Mouse (Mus musculus) lung, embryonic 16.5 days (tissue): Measurements from ENCODE around the gene Palm. TPM values are rescaled to one million over a fixed set of nuclear protein-coding genes. Genes with fewer than 3 reads are reported as not detected.

Source experiments
- ATAC-seq: fragments of 200-750 bp; cut with Nextera tagmentation; 2 replicates; pipeline ENCODE4 v1.8.0; 2017; ENCODE audit warnings: low read depth, mild to moderate bottlenecking, moderate library complexity
- H3K27ac ChIP-seq: fragments of 300-500 bp; sonication (generic); 2 replicates; pipeline ENCODE4 v1.5.1; 2014; ENCODE audit warnings: mild to moderate bottlenecking, control low read depth, low read length
- H3K27me3 ChIP-seq: fragments of 300-500 bp; sonication (generic); 2 replicates; pipeline ENCODE4 v1.6.1; 2014; ENCODE audit warnings: low read depth, low read length, mixed read lengths; ENCODE audit not compliant: control insufficient read depth, insufficient read depth
- H3K36me3 ChIP-seq: fragments of 300-500 bp; sonication (generic); 2 replicates; pipeline ENCODE4 v1.6.1; 2014; ENCODE audit warnings: low read length; ENCODE audit not compliant: control insufficient read depth, insufficient read depth
- H3K4me1 ChIP-seq: fragments of 300-500 bp; sonication (generic); replicated peaks from 2 replicates; pipeline ENCODE4 v1.6.1; 2014; ENCODE audit warnings: low read length, mixed read lengths; ENCODE audit not compliant: control insufficient read depth, insufficient read depth
- H3K4me2 ChIP-seq: fragments of 300-500 bp; sonication (generic); 2 replicates; pipeline ENCODE4 v1.6.1; 2014; ENCODE audit warnings: low read depth, low read length, control low read depth
- H3K4me3 ChIP-seq: fragments of 300-500 bp; sonication (generic); 2 replicates; pipeline ENCODE4 v1.5.1; 2014; ENCODE audit warnings: mild to moderate bottlenecking, low read length, control low read depth
- H3K9ac ChIP-seq: fragments of 300-500 bp; sonication (generic); 2 replicates; pipeline ENCODE4 v1.6.1; 2014; ENCODE audit warnings: low read length, control low read depth
- H3K9me3 ChIP-seq: fragments of 300-500 bp; sonication (generic); 2 replicates; pipeline ENCODE4 v1.6.1; 2016; ENCODE audit warnings: low read length; ENCODE audit not compliant: control insufficient read depth
- WGBS: fragments of 180-500 bp; shearing (Covaris S2); extraction: QIAGEN DNeasy Blood & Tissue Kit; methylation state at CpG from one replicate; pipeline ENCODE4 v1.1.7; 2014; 5-methylcytosine and 5-hydroxymethylcytosine counted together
- polyA plus RNA-seq: library from polyadenylated mRNA; unstranded; fragments of >200 nt; fragmentation: Nextera tagmentation; extraction: Ambion mirVana; gene quantifications from 2 replicates; pipeline ENCODE4 v1.2.1, GENCODE M21; 2015

The Palm gene
- polyA plus RNA-seq, 1 experiment from 2014 or later: 54.1 TPM

DNA sequence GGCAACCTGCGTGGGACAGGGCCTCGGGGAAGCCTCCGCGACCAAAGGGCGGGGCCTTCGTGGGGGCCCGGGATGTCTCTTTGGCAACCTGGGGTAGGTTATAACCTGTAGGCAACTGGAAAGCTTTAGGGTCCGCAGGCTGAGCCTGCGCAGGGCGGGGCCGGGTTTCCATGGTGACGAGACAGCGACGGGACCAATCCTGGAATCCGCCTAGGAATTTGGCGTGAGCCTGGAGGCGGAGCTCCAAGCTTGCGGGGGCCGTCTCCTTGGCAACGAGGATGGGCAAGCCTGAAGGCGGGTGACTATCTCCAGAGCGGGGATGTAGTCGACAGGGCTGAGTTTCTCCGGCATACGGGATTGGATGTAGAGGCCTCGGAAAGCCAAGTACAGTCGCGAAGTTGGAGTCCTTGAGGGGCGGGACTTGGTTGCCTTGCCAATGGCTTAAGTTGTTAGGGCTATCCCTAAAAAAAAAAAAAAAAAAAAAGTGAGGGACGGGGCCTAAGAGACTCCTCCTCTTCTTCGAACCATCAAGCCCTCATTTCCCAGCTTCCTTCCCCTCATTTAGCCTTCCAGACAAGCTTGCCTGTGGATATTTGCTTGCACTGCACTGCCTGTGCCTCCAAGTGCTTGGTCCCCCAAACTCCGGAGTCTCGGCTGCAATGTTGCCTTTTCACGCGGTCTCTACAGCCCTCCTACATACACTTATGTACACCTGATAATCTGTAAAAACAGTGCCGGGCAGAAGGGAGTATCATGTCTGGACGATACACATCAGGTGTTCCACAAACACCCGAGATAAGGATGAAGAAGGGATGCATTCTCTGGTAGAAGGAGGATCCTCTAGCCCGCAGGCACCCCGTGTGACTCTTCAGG is 25.8 kb upstream of the Palm start:
- ATAC-seq: peak; percentile 80
- H3K9ac ChIP-seq: peak overlapping the region; percentile 59
- H3K27me3 ChIP-seq: no peaks in the 10 kb centered on the region
- peak overlapping the region; percentile 88 for H3K4me2 ChIP-seq
- peak overlapping the region; percentile 90 for H3K4me3 ChIP-seq
- H3K36me3 ChIP-seq: no peaks in the 10 kb centered on the region
- peaks cover 3% of the 10 kb centered on the region; the same call in 1 of the 2 replicates for H3K9me3 ChIP-seq
- H3K4me1 ChIP-seq: peaks cover 16% of the 10 kb centered on the region
- peak overlapping the region; percentile 94 for H3K27ac ChIP-seq
- WGBS: 8% methylated on average over 40 of the region's 40 CpGs

DNA sequence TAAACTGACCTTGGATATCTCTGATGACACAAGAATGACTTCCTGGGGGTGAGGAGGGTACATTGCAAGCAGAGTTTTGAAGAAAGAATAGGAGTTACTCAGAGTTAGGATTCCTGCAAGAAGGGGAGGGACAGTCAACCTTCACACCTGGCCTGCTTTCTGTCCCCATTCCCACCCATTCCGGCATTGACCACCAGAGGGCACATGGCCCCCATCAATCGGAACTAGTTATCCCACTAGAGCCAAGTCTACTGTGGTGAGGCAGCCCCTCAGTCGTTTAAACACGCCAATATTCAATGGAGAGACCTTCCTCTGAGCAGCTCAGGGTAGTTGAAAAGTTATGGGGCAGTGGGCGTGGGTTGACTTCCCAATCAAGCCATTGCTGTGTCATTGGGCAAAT is 25.0 kb upstream of the Palm start:
- H3K36me3 ChIP-seq: no peaks in the 10 kb centered on the region
- peaks cover 3% of the 10 kb centered on the region; the same call in 1 of the 2 replicates for H3K9me3 ChIP-seq
- 3% methylated on average over 5 of the region's 5 CpGs for WGBS
- no peak for ATAC-seq
- H3K4me1 ChIP-seq: peaks cover 16% of the 10 kb centered on the region
- no peak overlapping the region for H3K27ac ChIP-seq
- H3K4me3 ChIP-seq: no peak overlapping the region
- no peak overlapping the region for H3K9ac ChIP-seq
- H3K4me2 ChIP-seq: no peak overlapping the region
- no peaks in the 10 kb centered on the region for H3K27me3 ChIP-seq

DNA sequence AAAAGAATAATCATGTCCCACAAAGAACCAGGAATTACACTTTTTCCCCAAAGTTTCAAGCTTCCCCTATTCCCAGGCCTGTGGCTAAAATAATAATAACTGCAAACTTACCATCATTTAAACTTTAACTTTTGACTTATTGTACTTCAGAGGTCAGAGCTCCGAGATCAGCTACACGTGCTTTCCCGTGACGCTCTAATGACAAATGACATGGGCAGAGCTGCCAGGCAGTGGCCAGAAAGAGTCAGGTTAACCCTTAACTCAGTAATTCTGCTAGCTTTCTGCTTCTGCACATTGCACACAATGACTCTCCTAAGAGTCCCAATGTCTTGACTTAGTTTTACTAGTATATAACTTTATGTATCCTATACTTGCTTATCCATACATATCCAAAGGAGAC is 24.0 kb upstream of the Palm start:
- H3K27ac ChIP-seq: no peak overlapping the region
- no peak overlapping the region for H3K4me3 ChIP-seq
- H3K4me2 ChIP-seq: no peak overlapping the region
- H3K9me3 ChIP-seq: peaks cover 3% of the 10 kb centered on the region; the same call in 1 of the 2 replicates
- H3K27me3 ChIP-seq: no peaks in the 10 kb centered on the region
- no peaks in the 10 kb centered on the region for H3K36me3 ChIP-seq
- WGBS: 22% methylated on average over 4 of the region's 4 CpGs
- no peak for ATAC-seq
- no peak overlapping the region for H3K9ac ChIP-seq
- H3K4me1 ChIP-seq: peaks cover 16% of the 10 kb centered on the region

DNA sequence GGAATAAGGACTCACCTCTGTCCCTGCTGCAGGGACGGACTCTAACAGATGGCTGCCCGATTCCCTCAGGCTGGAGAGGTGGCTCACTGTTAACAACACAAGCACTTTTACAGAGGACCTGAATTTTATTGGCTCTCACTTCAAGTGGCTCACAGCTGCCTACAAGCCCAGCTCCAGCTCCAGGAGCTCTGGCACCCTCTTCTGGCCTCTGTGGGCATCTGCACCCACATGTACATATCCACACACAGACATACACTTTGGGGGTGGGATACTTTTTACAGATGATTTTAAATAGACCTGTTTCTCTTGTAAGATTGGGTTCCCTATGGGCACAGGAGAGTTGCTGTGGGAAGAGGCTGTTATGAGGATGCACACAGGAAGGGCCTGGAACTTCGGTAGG is 21.1 kb upstream of the Palm start:
- Histone ChIP-seq H3K9me3 (peaks cover 6% of the 10 kb centered on the region), H3K9ac (no peak overlapping the region), H3K4me2 (no peak overlapping the region), H3K36me3 (no peaks in the 10 kb centered on the region; the same call in 1 of the 2 replicates), H3K4me3 (no peak overlapping the region), H3K4me1 (peaks cover 7% of the 10 kb centered on the region), H3K27ac (no peak overlapping the region), H3K27me3 (no peaks in the 10 kb centered on the region)
- ATAC-seq: no peak
- 94% methylated on average over 3 of the region's 3 CpGs for WGBS

DNA sequence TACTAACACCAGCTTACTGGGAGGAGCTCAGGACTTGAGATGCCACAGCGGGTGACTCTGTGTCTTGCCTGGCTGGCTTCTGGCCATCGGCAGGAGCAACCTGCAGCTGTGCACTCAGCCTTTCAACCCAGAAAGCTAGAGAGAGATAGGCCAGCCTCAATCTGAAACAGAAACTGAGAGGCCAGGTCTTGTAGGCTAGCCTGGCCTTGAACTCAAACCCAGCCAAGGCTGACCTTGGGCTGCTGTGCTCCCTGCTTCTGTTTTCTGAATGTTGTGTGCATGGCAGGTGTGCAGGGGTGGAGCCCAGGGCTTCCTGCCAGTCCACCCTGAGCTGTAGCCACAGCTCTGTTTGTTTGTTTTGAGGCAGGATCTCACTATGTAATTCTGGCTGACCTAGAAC is 20.2 kb upstream of the Palm start:
- peaks cover 9% of the 10 kb centered on the region for H3K4me1 ChIP-seq
- no peak overlapping the region for H3K27ac ChIP-seq
- H3K27me3 ChIP-seq: no peaks in the 10 kb centered on the region
- WGBS: 85% methylated on average over 2 of the region's 2 CpGs
- peaks cover 6% of the 10 kb centered on the region for H3K9me3 ChIP-seq
- no peak for ATAC-seq
- H3K36me3 ChIP-seq: no peaks in the 10 kb centered on the region; the same call in 1 of the 2 replicates
- H3K4me2 ChIP-seq: no peak overlapping the region
- H3K9ac ChIP-seq: no peak overlapping the region
- no peak overlapping the region for H3K4me3 ChIP-seq

DNA sequence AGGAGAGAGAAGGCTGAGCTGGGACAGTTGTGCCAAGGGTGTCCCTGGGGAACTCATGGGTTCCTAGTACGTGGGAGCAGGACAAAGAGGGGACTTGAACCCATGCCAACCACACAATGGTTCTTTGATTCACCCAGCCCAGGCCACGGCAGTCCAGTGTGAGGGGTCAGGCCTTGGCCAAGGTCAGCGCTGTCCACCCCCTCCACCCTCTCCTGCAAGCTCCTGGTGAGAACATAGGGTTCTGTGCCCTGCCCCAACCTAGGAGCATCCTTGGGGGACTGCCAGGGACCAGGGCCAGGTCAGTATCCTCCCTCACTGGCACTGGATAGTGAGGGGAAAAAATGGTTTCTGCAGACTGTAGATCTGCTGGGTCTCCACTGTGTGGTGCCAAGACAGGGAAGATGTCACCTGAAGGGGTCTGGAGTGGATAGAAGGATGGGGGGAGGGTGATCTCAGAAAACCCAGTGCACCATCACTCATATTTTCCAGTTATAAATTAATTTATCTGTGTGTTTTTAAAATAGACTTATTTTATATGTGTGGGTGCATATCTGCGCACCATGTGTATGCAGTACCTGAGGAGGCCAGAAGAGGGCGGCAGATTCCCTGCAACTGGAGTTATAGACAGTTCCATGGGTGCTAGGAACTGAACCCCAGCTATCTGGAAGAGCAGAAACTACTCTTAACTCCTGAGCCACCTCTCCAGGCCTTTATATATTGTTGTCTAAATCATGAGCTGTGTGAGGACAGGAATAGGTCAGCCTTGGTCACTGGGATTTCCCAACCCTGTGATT is 18.7 kb upstream of the Palm start:
- Histone ChIP-seq H3K4me1 (peaks cover 23% of the 10 kb centered on the region), H3K9me3 (peaks cover 6% of the 10 kb centered on the region), H3K9ac (no peak overlapping the region), H3K36me3 (no peaks in the 10 kb centered on the region; the same call in 1 of the 2 replicates), H3K4me2 (no peak overlapping the region), H3K27me3 (no peaks in the 10 kb centered on the region), H3K27ac (no peak overlapping the region), H3K4me3 (no peak overlapping the region)
- 62% methylated on average over 5 of the region's 5 CpGs for WGBS
- ATAC-seq: no peak

DNA sequence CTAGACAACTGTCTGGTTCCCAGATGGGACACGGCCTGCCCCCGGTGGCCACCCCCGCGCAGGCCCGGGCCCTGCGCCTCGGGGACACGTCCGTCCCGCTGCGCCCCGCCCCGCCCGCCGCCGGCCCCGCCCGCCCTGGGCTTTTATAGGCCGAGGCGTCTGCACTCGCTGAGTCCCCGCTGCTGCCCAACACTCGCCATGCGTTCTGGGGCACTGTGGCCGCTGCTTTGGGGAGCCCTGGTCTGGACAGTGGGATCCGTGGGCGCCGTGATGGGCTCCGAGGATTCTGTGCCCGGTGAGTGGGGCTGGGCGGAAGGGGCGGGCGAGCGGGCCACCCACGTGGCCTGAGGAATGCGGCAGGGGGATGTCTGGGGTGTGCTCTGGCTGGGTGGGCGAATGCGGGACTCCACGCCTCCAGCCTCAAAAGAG is 16.3 kb upstream of the Palm start, which contains the start of gene Fstl3:
TSS of gene Fstl3 (plus strand) at position 170 of the 429 bp plus-strand sequence.
- H3K9me3 ChIP-seq: peaks cover 6% of the 10 kb centered on the region
- 2% methylated on average over 39 of the region's 39 CpGs for WGBS
- no peaks in the 10 kb centered on the region; the same call in 1 of the 2 replicates for H3K27me3 ChIP-seq
- H3K4me2 ChIP-seq: peak within 1 kb of the TSS; percentile 72
- H3K4me3 ChIP-seq: peak within 1 kb of the TSS; percentile 57
- no peak for ATAC-seq
- H3K36me3 ChIP-seq: no peaks in the 10 kb centered on the region; the same call in 1 of the 2 replicates
- peaks cover 33% of the 10 kb centered on the region for H3K4me1 ChIP-seq
- peak within 1 kb of the TSS; percentile 70 for H3K9ac ChIP-seq
- peak within 1 kb of the TSS; percentile 79 for H3K27ac ChIP-seq

DNA sequence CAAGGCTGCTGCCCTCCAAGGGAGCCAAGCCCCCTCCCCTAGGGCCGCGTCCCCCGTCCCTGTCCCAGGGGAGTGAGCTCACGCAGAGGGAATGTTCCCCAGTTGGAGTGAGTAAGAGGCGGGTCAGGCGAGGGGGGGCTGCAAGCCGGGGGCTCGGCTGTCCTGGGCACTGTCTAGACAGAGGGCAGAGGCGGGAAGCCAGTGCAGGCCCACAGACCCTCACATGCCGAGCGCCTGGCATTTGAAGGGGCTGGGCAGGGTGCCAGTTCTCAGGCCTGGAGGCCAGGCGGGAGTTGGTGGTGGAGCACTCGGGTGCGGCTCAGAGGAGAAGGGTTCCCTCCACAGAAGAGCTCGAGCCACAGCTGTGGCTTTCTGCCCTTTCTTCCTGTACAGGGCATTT is 15.4 kb upstream of the Palm start:
- 5% methylated on average over 15 of the region's 15 CpGs for WGBS
- H3K4me2 ChIP-seq: peak overlapping the region; percentile 72
- peaks cover 3% of the 10 kb centered on the region for H3K9me3 ChIP-seq
- peaks cover 33% of the 10 kb centered on the region for H3K4me1 ChIP-seq
- peak; percentile 39 for ATAC-seq
- H3K27ac ChIP-seq: peak overlapping the region; percentile 79
- H3K4me3 ChIP-seq: peak overlapping the region; percentile 57
- H3K9ac ChIP-seq: peak overlapping the region; percentile 70
- no peaks in the 10 kb centered on the region; the same call in 1 of the 2 replicates for H3K27me3 ChIP-seq
- no peaks in the 10 kb centered on the region; the same call in 1 of the 2 replicates for H3K36me3 ChIP-seq

DNA sequence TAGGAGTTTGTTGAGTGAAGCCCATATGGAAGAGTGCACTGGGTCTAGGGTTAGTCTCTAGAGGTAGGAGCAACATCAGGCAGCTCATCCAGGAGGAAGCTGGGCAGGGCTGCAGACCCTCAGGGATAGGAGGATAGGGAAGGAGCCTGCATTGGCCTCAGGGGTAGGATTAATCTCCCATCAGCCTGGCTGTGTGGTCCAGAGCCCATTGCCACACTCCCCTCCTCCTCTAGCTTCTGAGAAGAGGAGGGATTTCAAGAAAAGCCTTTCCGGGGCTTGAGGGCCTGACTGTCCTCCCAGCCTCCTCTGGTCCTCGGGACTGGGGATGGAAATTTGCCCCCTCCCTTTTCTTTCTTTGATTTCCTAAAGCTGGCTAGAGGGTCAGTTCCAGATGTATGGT is 14.2 kb upstream of the Palm start:
- H3K27ac ChIP-seq: no peak overlapping the region
- WGBS: 23% methylated on average over 2 of the region's 2 CpGs

More for the DNA sequence above, 14.2 kb upstream of the Palm start:
- H3K4me1 ChIP-seq: peaks cover 33% of the 10 kb centered on the region
- no peak overlapping the region for H3K4me3 ChIP-seq
- no peaks in the 10 kb centered on the region; the same call in 1 of the 2 replicates for H3K36me3 ChIP-seq
- no peaks in the 10 kb centered on the region; the same call in 1 of the 2 replicates for H3K27me3 ChIP-seq
- H3K4me2 ChIP-seq: no peak overlapping the region
- no peak for ATAC-seq
- peaks cover 3% of the 10 kb centered on the region for H3K9me3 ChIP-seq
- H3K9ac ChIP-seq: no peak overlapping the region; the same call in 1 of the 2 replicates
